Mouse (Mus musculus) frontal cortex, adult (tissue): ENCODE measurements around the gene Ppp1r1b.
"Not testable (repeated sequence)": the region's sequence is repeated elsewhere in the genome, so short reads cannot be mapped to it uniquely, and the experiment has no call there.

Experiments
- ATAC-seq: cut with Nextera tagmentation; 2 replicates; pipeline ENCODE4 v1.9.2; 2017; ENCODE audit warnings: mild to moderate bottlenecking, moderate library complexity, mixed read lengths; ENCODE audit not compliant: low TSS enrichment

Ppp1r1b gene

GRCm38 (mm10) chr11:98372406-98372805 lies 24.2 kb downstream of the Ppp1r1b start:
- peak; percentile 38; the same call in 1 of the 2 replicates for ATAC-seq

- no peak for ATAC-seq
These were observed 25.0 kb downstream of the Ppp1r1b start for GRCm38 (mm10) chr11:98373244-98373643.

- no peak for ATAC-seq
These were observed 26.1 kb downstream of the Ppp1r1b start for GRCm38 (mm10) chr11:98374266-98374665.

- ATAC-seq, result peak; percentile 33; the same call in 1 of the 2 replicates
These were observed 28.6 kb downstream of the Ppp1r1b start for GRCm38 (mm10) chr11:98376756-98377155.

GRCm38 (mm10) chr11:98377787-98378186 lies 29.6 kb downstream of the Ppp1r1b start:
- ATAC-seq, result no peak

- no peak for ATAC-seq
These were observed 31.2 kb downstream of the Ppp1r1b start for GRCm38 (mm10) chr11:98379379-98379778.

GRCm38 (mm10) chr11:98380106-98380505 lies 31.9 kb downstream of the Ppp1r1b start:
- no peak for ATAC-seq

GRCm38 (mm10) chr11:98381651-98382050 lies 33.4 kb downstream of the Ppp1r1b start:
- ATAC-seq, result no peak

GRCm38 (mm10) chr11:98382405-98382804 lies 34.2 kb downstream of the Ppp1r1b start:
- not testable (repeated sequence) for ATAC-seq

- peak; percentile 29; the same call in 1 of the 2 replicates for ATAC-seq
These were observed 35.2 kb downstream of the Ppp1r1b start, which contains the start of gene Tcap for GRCm38 (mm10) chr11:98383261-98384030. Gene Tcap (plus strand): TSS chr11:98383811.

- peak; percentile 22; the same call in 1 of the 2 replicates for ATAC-seq
These were observed 36.0 kb downstream of the Ppp1r1b start for GRCm38 (mm10) chr11:98384216-98384615.

GRCm38 (mm10) chr11:98384721-98385637 lies 36.8 kb downstream of the Ppp1r1b start:
- ATAC-seq, result peak; percentile 26; the same call in 1 of the 2 replicates

GRCm38 (mm10) chr11:98385638-98386585 lies 37.7 kb downstream of the Ppp1r1b start, which contains the start of gene Pnmt:
Gene Pnmt (plus strand): TSS chr11:98386450.
- ATAC-seq, result no peak

- ATAC-seq, result no peak
These were observed 38.4 kb downstream of the Ppp1r1b start for GRCm38 (mm10) chr11:98386596-98386995.

- no peak for ATAC-seq
These were observed 38.9 kb downstream of the Ppp1r1b start for GRCm38 (mm10) chr11:98387056-98387577.

- ATAC-seq, result no peak
These were observed 40.1 kb downstream of the Ppp1r1b start for GRCm38 (mm10) chr11:98388282-98388681.

GRCm38 (mm10) chr11:98389221-98389780 lies 41.1 kb downstream of the Ppp1r1b start:
- ATAC-seq, result peak; percentile 56; the same call in 1 of the 2 replicates

GRCm38 (mm10) chr11:98390141-98390540 lies 41.9 kb downstream of the Ppp1r1b start:
- no peak for ATAC-seq

- no peak for ATAC-seq
These were observed 43.8 kb downstream of the Ppp1r1b start for GRCm38 (mm10) chr11:98392034-98392433.

- no peak for ATAC-seq
These were observed 44.4 kb downstream of the Ppp1r1b start for GRCm38 (mm10) chr11:98392645-98393044.
